Mouse (Mus musculus): ENCODE results near the gene Limch1. TPM values are rescaled to one million over a fixed set of nuclear protein-coding genes. Genes with fewer than 3 reads are reported as not detected.

The Limch1 gene
- polyA plus RNA-seq, 1 experiment from 2014 or later = 16.1 TPM

DNA sequence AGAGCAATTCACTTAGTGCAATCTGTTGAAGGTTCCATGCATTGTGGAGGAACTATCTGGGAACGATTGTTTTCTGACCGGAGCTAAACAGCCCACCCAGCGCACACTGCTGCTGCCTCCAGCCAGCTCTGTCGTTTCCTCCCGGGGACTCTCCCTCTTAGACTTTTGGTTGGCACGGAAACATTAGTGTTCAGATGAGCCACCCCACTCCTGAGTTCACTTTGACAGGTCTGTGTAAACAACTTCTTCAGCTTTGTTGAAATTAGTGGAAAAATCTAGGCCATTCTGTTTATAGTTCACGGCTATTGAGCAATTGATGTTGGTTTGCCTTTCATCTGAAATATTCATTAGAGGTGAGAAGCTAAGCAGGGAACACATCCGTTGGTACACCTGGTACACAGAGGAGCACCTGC is 53.0 kb downstream of the Limch1 start:
- Histone ChIP-seq H3K4me2 (ENCODE audit: low read length) (no peak overlapping the region), H3K27me3 (replicated peaks; ENCODE audit: control insufficient read depth, insufficient read depth, low read length) (no peaks in the 10 kb centered on the region), H3K4me1 (replicated peaks; ENCODE audit: control insufficient read depth, insufficient read depth, low read length) (peaks cover 35% of the 10 kb centered on the region), H3K9me3 (ENCODE audit: control insufficient read depth, low read length) (no peaks in the 10 kb centered on the region), H3K9ac (ENCODE audit: low read length) (no peak overlapping the region), H3K36me3 (ENCODE audit: control insufficient read depth, insufficient read depth, low read length) (no peaks in the 10 kb centered on the region), H3K4me3 (ENCODE audit: low read depth, low read length) (no peak overlapping the region), H3K27ac (ENCODE audit: low read depth) (no peak overlapping the region)
- ATAC-seq (replicated peaks; ENCODE audit: low FRiP score, low TSS enrichment, low read depth) (no peak), DNase-seq (ENCODE audit: low spot score) (no peak)
- WGBS = 13% methylated on average over 8 of the region's 8 CpGs

DNA sequence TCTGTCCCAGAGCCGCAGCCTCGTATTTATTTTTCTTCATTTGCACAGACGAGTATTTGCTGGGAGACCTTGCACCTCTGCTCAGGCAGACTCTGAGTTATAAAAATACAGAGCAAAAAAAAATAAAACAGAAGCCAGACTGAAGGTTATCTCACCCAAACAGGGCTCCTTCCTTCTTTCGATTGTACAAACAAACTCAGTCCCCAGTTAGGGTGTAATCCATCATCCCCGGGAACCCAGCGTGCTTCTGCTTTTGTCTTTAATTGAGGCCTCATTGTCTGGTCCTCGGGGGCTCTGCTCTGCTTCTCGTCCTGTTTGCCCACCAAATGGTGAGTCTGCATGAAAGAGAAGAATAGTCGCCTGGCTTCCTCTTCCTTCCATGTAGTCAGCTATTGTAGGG is 54.6 kb downstream of the Limch1 start:
- WGBS = 3% methylated on average over 9 of the region's 9 CpGs
- Histone ChIP-seq H3K9ac (ENCODE audit: low read length) (no peak overlapping the region), H3K4me1 (replicated peaks; ENCODE audit: control insufficient read depth, insufficient read depth, low read length) (peaks cover 35% of the 10 kb centered on the region), H3K27me3 (replicated peaks; ENCODE audit: control insufficient read depth, insufficient read depth, low read length) (no peaks in the 10 kb centered on the region), H3K36me3 (ENCODE audit: control insufficient read depth, insufficient read depth, low read length) (no peaks in the 10 kb centered on the region), H3K27ac (ENCODE audit: low read depth) (0 out of 2 replicates have a peak overlapping the region, but pooled peaks have one; percentile 6), H3K4me3 (ENCODE audit: low read depth, low read length) (no peak overlapping the region), H3K9me3 (ENCODE audit: control insufficient read depth, low read length) (no peaks in the 10 kb centered on the region), H3K4me2 (ENCODE audit: low read length) (peak overlapping the region; percentile 24)
- ATAC-seq (replicated peaks; ENCODE audit: low FRiP score, low TSS enrichment, low read depth) (no peak), DNase-seq (ENCODE audit: low spot score) (no peak)

DNA sequence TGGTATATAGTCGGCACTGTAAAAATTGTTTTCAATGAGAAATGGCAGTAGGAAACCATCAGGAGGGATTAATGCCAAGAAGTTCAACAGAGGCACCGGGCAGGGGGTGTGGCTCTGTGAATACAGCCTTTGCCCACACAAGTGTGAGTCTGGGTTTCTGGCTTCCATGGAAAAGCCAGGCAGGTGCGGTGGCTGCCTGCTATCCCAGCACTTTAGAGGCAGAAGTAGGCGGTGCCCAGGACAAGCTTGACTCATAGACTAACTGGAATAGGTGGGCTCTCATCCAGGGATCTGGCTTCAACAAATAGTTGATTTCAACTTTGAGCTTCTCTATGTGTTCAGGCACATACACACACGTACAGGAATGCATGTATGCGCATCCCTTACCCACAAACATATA is 55.4 kb downstream of the Limch1 start:
- H3K36me3 ChIP-seq (ENCODE audit: control insufficient read depth, insufficient read depth, low read length) = no peaks in the 10 kb centered on the region
- H3K9me3 ChIP-seq (ENCODE audit: control insufficient read depth, low read length) = no peaks in the 10 kb centered on the region
- DNase-seq (ENCODE audit: low spot score) = no peak
- no peak for ATAC-seq (replicated peaks; ENCODE audit: low FRiP score, low TSS enrichment, low read depth)
- H3K4me2 ChIP-seq (ENCODE audit: low read length) = no peak overlapping the region
- no peak overlapping the region for H3K9ac ChIP-seq (ENCODE audit: low read length)
- H3K4me1 ChIP-seq (replicated peaks; ENCODE audit: control insufficient read depth, insufficient read depth, low read length) = peaks cover 35% of the 10 kb centered on the region
- 75% methylated on average over 6 of the region's 6 CpGs for WGBS
- no peak overlapping the region for H3K4me3 ChIP-seq (ENCODE audit: low read depth, low read length)
- H3K27me3 ChIP-seq (replicated peaks; ENCODE audit: control insufficient read depth, insufficient read depth, low read length) = no peaks in the 10 kb centered on the region
- no peak overlapping the region for H3K27ac ChIP-seq (ENCODE audit: low read depth)

DNA sequence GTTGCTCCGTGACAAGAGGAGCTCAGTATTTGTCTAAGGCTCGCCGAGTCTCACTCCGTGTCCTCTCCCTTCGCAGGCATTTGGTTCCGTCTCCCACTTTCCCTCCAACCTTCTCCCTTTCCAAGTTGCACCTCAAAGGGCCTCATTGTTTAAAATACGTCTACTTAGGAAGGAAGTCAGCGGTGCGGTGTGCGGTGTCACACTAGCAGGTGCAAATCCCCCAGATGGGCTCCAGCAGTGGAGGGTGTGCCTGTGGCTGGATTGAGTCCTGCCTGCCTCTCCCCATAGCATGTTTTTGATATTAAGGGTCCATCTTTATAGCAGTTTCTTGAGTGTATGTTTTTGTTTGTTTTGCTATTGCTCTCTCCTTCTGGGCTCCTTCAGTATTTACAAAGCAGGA is 56.6 kb downstream of the Limch1 start:
- H3K9me3 ChIP-seq (ENCODE audit: control insufficient read depth, low read length) = no peaks in the 10 kb centered on the region
- ATAC-seq (replicated peaks; ENCODE audit: low FRiP score, low TSS enrichment, low read depth) (no peak), DNase-seq (ENCODE audit: low spot score) (no peak)
- H3K9ac ChIP-seq (ENCODE audit: low read length) = no peak overlapping the region
- H3K4me2 ChIP-seq (ENCODE audit: low read length) = no peak overlapping the region
- H3K27me3 ChIP-seq (replicated peaks; ENCODE audit: control insufficient read depth, insufficient read depth, low read length) = no peaks in the 10 kb centered on the region
- no peak overlapping the region for H3K4me3 ChIP-seq (ENCODE audit: low read depth, low read length)
- 48% methylated on average over 10 of the region's 10 CpGs for WGBS
- no peaks in the 10 kb centered on the region for H3K36me3 ChIP-seq (ENCODE audit: control insufficient read depth, insufficient read depth, low read length)
- no peak overlapping the region for H3K27ac ChIP-seq (ENCODE audit: low read depth)
- H3K4me1 ChIP-seq (replicated peaks; ENCODE audit: control insufficient read depth, insufficient read depth, low read length) = peaks cover 35% of the 10 kb centered on the region

DNA sequence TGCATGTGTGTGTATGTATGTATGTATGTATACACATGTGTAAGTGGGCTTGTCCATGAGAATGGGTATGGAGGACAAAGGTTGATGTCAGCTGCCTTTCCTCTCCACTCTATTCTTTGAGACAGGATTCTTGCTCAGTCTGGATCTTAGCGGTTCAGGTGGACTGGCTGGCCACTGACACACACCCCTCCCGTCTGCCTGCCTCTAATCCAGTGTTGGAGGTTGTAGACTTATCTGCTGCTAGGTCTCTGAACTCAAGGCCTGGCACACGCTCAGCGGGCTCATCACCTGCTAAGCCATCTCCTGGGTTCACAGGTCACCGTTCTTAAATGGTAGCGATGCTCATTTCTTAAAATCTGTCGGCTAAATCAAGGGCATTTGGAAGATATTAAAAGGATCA is 60.7 kb downstream of the Limch1 start:
- no peaks in the 10 kb centered on the region for H3K9me3 ChIP-seq (ENCODE audit: control insufficient read depth, low read length)
- no peaks in the 10 kb centered on the region for H3K36me3 ChIP-seq (ENCODE audit: control insufficient read depth, insufficient read depth, low read length)
- WGBS = 84% methylated on average over 7 of the region's 7 CpGs
- H3K27me3 ChIP-seq (replicated peaks; ENCODE audit: control insufficient read depth, insufficient read depth, low read length) = no peaks in the 10 kb centered on the region
- H3K27ac ChIP-seq (ENCODE audit: low read depth) = no peak overlapping the region
- no peak overlapping the region for H3K9ac ChIP-seq (ENCODE audit: low read length)
- H3K4me1 ChIP-seq (replicated peaks; ENCODE audit: control insufficient read depth, insufficient read depth, low read length) = 0 out of 2 replicates have a peak, but pooled peaks cover 5% of the 10 kb centered on the region
- no peak for DNase-seq (ENCODE audit: low spot score)
- ATAC-seq (replicated peaks; ENCODE audit: low FRiP score, low TSS enrichment, low read depth) = no peak
- H3K4me2 ChIP-seq (ENCODE audit: low read length) = no peak overlapping the region
- no peak overlapping the region for H3K4me3 ChIP-seq (ENCODE audit: low read depth, low read length)

DNA sequence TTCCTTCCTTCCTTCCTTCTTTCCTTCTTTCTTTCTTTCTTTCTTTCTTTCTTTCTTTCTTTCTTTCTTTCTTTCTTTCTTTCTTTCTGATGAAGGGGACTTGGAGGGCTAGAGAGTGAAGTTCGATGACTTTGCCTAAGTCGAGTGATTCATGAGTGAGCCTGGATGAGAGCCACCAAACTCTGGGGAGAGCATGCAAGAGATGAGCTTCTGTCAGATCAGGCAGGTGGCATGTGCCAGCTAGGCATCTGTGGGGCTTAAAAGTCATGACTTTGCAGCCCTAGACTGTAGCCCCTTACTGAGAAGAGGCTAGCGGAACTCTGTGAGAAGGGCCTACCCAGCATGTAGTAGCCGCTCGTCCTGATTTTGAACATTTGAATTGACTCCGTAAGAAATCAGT is 62.1 kb downstream of the Limch1 start:
- Histone ChIP-seq H3K4me1 (replicated peaks; ENCODE audit: control insufficient read depth, insufficient read depth, low read length) (no peaks in the 10 kb centered on the region), H3K36me3 (ENCODE audit: control insufficient read depth, insufficient read depth, low read length) (no peaks in the 10 kb centered on the region), H3K27me3 (replicated peaks; ENCODE audit: control insufficient read depth, insufficient read depth, low read length) (no peaks in the 10 kb centered on the region), H3K4me3 (ENCODE audit: low read depth, low read length) (no peak overlapping the region), H3K27ac (ENCODE audit: low read depth) (no peak overlapping the region), H3K4me2 (ENCODE audit: low read length) (no peak overlapping the region), H3K9me3 (ENCODE audit: control insufficient read depth, low read length) (no peaks in the 10 kb centered on the region), H3K9ac (ENCODE audit: low read length) (no peak overlapping the region)
- ATAC-seq (replicated peaks; ENCODE audit: low FRiP score, low TSS enrichment, low read depth) = no peak
- DNase-seq (ENCODE audit: low spot score) = no peak
- 95% methylated on average over 6 of the region's 6 CpGs for WGBS

DNA sequence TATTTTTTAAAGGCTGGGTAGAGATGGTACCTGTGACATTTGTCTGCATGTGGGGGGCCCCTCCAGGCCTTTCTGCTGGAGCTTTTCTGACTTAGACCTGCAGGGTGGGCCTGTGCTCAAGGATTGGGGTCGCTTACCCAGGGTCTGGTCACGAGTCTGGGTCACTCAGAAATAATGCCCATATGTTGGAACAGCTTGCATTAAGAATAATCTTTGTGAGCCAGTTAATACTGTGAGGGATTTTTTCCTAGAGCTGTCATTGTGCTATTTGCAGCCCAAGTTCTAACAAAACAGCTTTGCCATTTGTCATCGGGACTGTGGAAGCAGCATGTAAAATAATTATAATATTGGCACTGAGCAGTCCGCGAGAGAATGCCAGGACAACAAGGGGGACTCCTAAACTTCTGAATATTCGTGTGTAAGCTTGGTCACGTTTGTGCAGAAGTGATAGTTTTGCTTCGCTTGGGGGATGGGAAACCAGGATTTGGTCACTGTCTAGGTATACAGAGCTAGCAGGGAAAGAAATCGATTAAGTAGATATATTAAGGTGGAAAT is 63.5 kb downstream of the Limch1 start:
- no peak overlapping the region for H3K4me2 ChIP-seq (ENCODE audit: low read length)
- ATAC-seq (replicated peaks; ENCODE audit: low FRiP score, low TSS enrichment, low read depth) (no peak), DNase-seq (ENCODE audit: low spot score) (no peak)
- H3K27me3 ChIP-seq (replicated peaks; ENCODE audit: control insufficient read depth, insufficient read depth, low read length) = no peaks in the 10 kb centered on the region
- no peak overlapping the region for H3K9ac ChIP-seq (ENCODE audit: low read length)
- no peaks in the 10 kb centered on the region for H3K9me3 ChIP-seq (ENCODE audit: control insufficient read depth, low read length)
- no peaks in the 10 kb centered on the region for H3K4me1 ChIP-seq (replicated peaks; ENCODE audit: control insufficient read depth, insufficient read depth, low read length)
- WGBS = 89% methylated on average over 9 of the region's 9 CpGs
- H3K27ac ChIP-seq (ENCODE audit: low read depth) = no peak overlapping the region
- H3K4me3 ChIP-seq (ENCODE audit: low read depth, low read length) = no peak overlapping the region
- H3K36me3 ChIP-seq (ENCODE audit: control insufficient read depth, insufficient read depth, low read length) = no peaks in the 10 kb centered on the region

DNA sequence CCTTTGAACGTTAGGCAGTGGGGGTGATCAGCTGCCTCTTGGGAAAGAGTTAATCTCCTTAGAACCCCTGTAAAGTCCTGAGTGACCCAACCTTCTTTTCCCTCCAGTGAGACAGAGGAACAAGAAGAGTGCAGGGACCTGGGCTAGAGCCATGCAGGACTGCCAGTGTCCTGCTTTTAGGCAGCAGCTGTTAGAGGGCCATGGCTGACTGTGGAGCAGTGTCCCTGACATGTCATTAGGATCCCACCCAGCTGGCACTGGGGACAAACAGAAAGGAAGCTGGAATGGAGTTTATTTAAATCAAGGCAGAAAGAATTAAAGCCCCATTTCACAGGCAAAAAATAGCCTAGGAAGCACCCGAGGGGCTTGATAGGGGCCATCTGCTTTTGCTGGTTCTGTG is 64.8 kb downstream of the Limch1 start:
- no peak overlapping the region for H3K9ac ChIP-seq (ENCODE audit: low read length)
- H3K27ac ChIP-seq (ENCODE audit: low read depth) = no peak overlapping the region
- H3K36me3 ChIP-seq (ENCODE audit: control insufficient read depth, insufficient read depth, low read length) = no peaks in the 10 kb centered on the region
- no peak overlapping the region for H3K4me3 ChIP-seq (ENCODE audit: low read depth, low read length)
- H3K4me1 ChIP-seq (replicated peaks; ENCODE audit: control insufficient read depth, insufficient read depth, low read length) = no peaks in the 10 kb centered on the region
- no peaks in the 10 kb centered on the region for H3K9me3 ChIP-seq (ENCODE audit: control insufficient read depth, low read length)
- WGBS = 52% methylated on average over 2 of the region's 2 CpGs
- no peak overlapping the region for H3K4me2 ChIP-seq (ENCODE audit: low read length)
- no peak for DNase-seq (ENCODE audit: low spot score)
- no peaks in the 10 kb centered on the region for H3K27me3 ChIP-seq (replicated peaks; ENCODE audit: control insufficient read depth, insufficient read depth, low read length)
- no peak for ATAC-seq (replicated peaks; ENCODE audit: low FRiP score, low TSS enrichment, low read depth)

DNA sequence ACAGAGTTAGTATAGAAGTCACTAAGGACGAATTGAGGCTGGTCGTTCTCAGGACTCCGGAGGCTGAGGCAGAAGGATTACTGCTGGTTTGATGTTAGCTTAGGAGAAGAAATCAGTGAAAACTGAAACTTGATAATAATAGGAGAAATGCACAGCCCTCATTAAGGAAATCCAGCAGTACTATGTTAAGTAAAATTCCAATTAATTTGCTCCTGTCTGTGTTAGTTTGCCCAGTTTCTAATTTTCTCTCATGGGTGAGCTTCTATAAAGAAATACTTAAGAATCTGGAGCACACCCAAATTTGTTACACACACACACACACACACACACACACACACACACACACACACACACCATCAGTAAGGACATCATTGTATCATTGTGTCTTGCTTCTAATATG is 69.0 kb downstream of the Limch1 start:
- 91% methylated on average over 3 of the region's 3 CpGs for WGBS
- H3K27ac ChIP-seq (ENCODE audit: low read depth) = no peak overlapping the region
- H3K4me3 ChIP-seq (ENCODE audit: low read depth, low read length) = no peak overlapping the region
- no peaks in the 10 kb centered on the region; the same call in 1 of the 2 replicates for H3K4me1 ChIP-seq (replicated peaks; ENCODE audit: control insufficient read depth, insufficient read depth, low read length)
- DNase-seq (ENCODE audit: low spot score) (no peak), ATAC-seq (replicated peaks; ENCODE audit: low FRiP score, low TSS enrichment, low read depth) (no peak)
- H3K4me2 ChIP-seq (ENCODE audit: low read length) = no peak overlapping the region
- H3K9me3 ChIP-seq (ENCODE audit: control insufficient read depth, low read length) = no peaks in the 10 kb centered on the region
- no peaks in the 10 kb centered on the region for H3K27me3 ChIP-seq (replicated peaks; ENCODE audit: control insufficient read depth, insufficient read depth, low read length)
- no peaks in the 10 kb centered on the region for H3K36me3 ChIP-seq (ENCODE audit: control insufficient read depth, insufficient read depth, low read length)
- H3K9ac ChIP-seq (ENCODE audit: low read length) = no peak overlapping the region
